Mouse (Mus musculus): ENCODE measurements around the gene Sergef.

Sergef gene

GRCm38 (mm10) chr7:46615256-46615977 is 24.2 kb downstream of the Sergef start:
- peak; percentile 63 to 92 for DNase-seq

GRCm38 (mm10) chr7:46614263-46614662 is 25.3 kb downstream of the Sergef start:
- DNase-seq: peak in 1 of 2 experiments; percentile 40

- peak; percentile 30 to 67 for DNase-seq
Measured at GRCm38 (mm10) chr7:46613091-46613490, 26.5 kb downstream of the Sergef start.

GRCm38 (mm10) chr7:46612421-46612937 is 27.1 kb downstream of the Sergef start:
- DNase-seq: no peak

- DNase-seq: peak; percentile 83 to 87
Measured at GRCm38 (mm10) chr7:46611970-46612369, 27.6 kb downstream of the Sergef start.

GRCm38 (mm10) chr7:46609317-46609716 is 30.3 kb downstream of the Sergef start:
- no peak for DNase-seq

GRCm38 (mm10) chr7:46607428-46608055 is 32.1 kb downstream of the Sergef start:
- DNase-seq: peak; percentile 45 to 73

- no peak for DNase-seq
Measured at GRCm38 (mm10) chr7:46607031-46607426, 32.6 kb downstream of the Sergef start.

GRCm38 (mm10) chr7:46606391-46607030 is 33.1 kb downstream of the Sergef start:
- DNase-seq: peak; percentile 84 to 86

GRCm38 (mm10) chr7:46603051-46603450 is 36.6 kb downstream of the Sergef start:
- DNase-seq: peak in 1 of 2 experiments; percentile 49

GRCm38 (mm10) chr7:46602079-46602478 is 37.5 kb downstream of the Sergef start:
- DNase-seq: no peak

- no peak for DNase-seq
Measured at GRCm38 (mm10) chr7:46601097-46601496, 38.5 kb downstream of the Sergef start.

- no peak for DNase-seq
Measured at GRCm38 (mm10) chr7:46597006-46597405, 42.6 kb downstream of the Sergef start.

- no peak for DNase-seq
Measured at GRCm38 (mm10) chr7:46591546-46591945, 48.1 kb downstream of the Sergef start.

- DNase-seq: no peak
Measured at GRCm38 (mm10) chr7:46589181-46589580, 50.4 kb downstream of the Sergef start.

GRCm38 (mm10) chr7:46588005-46588404 is 51.6 kb downstream of the Sergef start:
- no peak for DNase-seq

- no peak for DNase-seq
Measured at GRCm38 (mm10) chr7:46587466-46587865, 52.1 kb downstream of the Sergef start.

- no peak for DNase-seq
Measured at GRCm38 (mm10) chr7:46586621-46587216, 52.9 kb downstream of the Sergef start.

- no peak for DNase-seq
Measured at GRCm38 (mm10) chr7:46582750-46583149, 56.9 kb downstream of the Sergef start.

GRCm38 (mm10) chr7:46581358-46581930 is 58.2 kb downstream of the Sergef start:
- DNase-seq: no peak

GRCm38 (mm10) chr7:46578091-46578490 is 61.5 kb downstream of the Sergef start:
- no peak for DNase-seq

GRCm38 (mm10) chr7:46575897-46576296 is 63.7 kb downstream of the Sergef start:
- no peak for DNase-seq

Data from kidney, postnatal 25 days (tissue).